ENCODE assay signal across 8 mouse cellular contexts in the genomic region with DNA sequence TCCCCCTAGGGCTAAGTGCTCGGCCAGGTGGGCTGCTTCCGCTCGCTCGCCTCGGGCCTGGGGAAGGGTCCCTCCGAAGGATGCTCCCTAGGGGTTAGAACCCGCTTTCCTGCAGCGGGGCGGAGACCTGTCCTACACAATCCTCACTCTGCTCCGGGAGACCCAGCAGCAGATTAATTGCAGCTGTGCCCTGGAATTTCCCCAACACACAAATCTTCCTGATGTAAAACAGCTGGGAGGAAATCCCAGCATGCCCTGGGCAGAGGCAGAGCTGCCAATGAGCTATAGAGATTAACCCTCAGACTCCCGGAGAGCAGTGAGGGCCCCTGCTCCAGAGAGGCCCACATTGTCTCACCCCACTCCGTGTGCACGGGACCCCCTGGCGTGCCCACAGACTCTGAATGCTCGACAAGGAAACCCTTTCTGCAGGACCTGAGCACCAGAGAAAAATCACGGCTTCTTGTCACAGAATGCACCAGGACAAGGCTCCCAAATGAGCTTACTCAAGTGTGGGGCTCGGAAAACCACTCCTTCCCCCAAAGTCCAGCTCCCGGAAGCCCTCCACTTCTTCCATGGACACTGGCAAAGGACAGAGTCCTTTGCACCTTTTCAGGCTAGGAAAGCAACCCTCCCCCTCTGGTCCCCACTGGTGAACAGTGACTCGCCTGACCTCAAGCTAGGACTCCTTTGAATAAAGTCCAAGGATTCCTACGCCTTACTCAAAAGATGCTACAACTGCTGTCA. TPM values are rescaled to one million over a fixed set of nuclear protein-coding genes. Genes with fewer than 3 reads are reported as not detected.
DNase-seq lines count a peak whose midpoint lies in the region; ATAC-seq and TF ChIP-seq lines count a peak whose summit lies in the region.

No protein-coding gene starts in this region.

- no peaks in the 10 kb centered on the region for H3K9me3 ChIP-seq in ES-E14 (ENCODE audit: control insufficient read depth, insufficient read depth, low read depth, low read length)
- H3K9me3 ChIP-seq in liver, embryonic 13.5 days (replicated peaks) = no peaks in the 10 kb centered on the region
- no peaks in the 10 kb centered on the region for H3K9me3 ChIP-seq in neural tube, embryonic 14.5 days (ENCODE audit: control insufficient read depth, low read length)

- no peaks in the 10 kb centered on the region for H3K36me3 ChIP-seq in ES-E14 (ENCODE audit: control insufficient read depth, insufficient read depth, low read length, poor library complexity, severe bottlenecking)
- no peaks in the 10 kb centered on the region for H3K36me3 ChIP-seq in liver, embryonic 13.5 days
- H3K36me3 ChIP-seq in neural tube, embryonic 14.5 days (ENCODE audit: control insufficient read depth, insufficient read depth, low read length) = no peaks in the 10 kb centered on the region

- intact Hi-C loops in gastrocnemius, postnatal 36 days (cut with DNase I) = no loop called here

- no peak for TF ChIP-seq CTCF in cortical plate, adult 2 months (IDR thresholded peaks at IDR 0.05; ENCODE audit: extremely low read depth, insufficient read depth, low read length)

- H3K4me1 ChIP-seq in ES-E14 (ENCODE audit: control insufficient read depth in 2 of 2, insufficient read depth in 2 of 2, low read length in 2 of 2, poor library complexity in 1 of 2) = peaks cover 5% of the 10 kb centered on the region in 2 experiments; a peak in 3 of 4 replicates
- H3K4me1 ChIP-seq in cortical plate, adult 2 months (ENCODE audit: control insufficient read depth, insufficient read depth, low read length) = no peaks in the 10 kb centered on the region
- peaks cover 25% of the 10 kb centered on the region for H3K4me1 ChIP-seq in liver, embryonic 13.5 days (replicated peaks)
- peaks cover 8% of the 10 kb centered on the region; the same call in 1 of the 2 replicates for H3K4me1 ChIP-seq in neural tube, embryonic 14.5 days (ENCODE audit: control insufficient read depth, insufficient read depth, low read length)

- peak; percentile 43; the same call in 1 of the 2 replicates for ATAC-seq in liver, embryonic 13.5 days (ENCODE audit: low read depth)
- peak; percentile 84 for ATAC-seq in neural tube, embryonic 14.5 days (ENCODE audit: low read depth)

- H3K4me2 ChIP-seq in liver, embryonic 13.5 days = 0 out of 2 replicates have a peak overlapping the region, but pooled peaks have one; percentile 2
- H3K4me2 ChIP-seq in neural tube, embryonic 14.5 days (ENCODE audit: low read depth, low read length) = peak overlapping the region; percentile 43

- peak overlapping the region; percentile 43; the same call in 1 of the 2 replicates for H3K9ac ChIP-seq in ES-E14 (ENCODE audit: insufficient read depth, low read depth, low read length, poor library complexity, severe bottlenecking)
- no peak overlapping the region for H3K9ac ChIP-seq in liver, embryonic 13.5 days
- H3K9ac ChIP-seq in neural tube, embryonic 14.5 days (replicated peaks; ENCODE audit: low read depth, low read length) = 0 out of 2 replicates have a peak overlapping the region, but pooled peaks have one; percentile 29

- TF ChIP-seq POLR2A in cortical plate, adult 2 months (IDR thresholded peaks at IDR 0.05; ENCODE audit: extremely low read depth, insufficient read depth, low read length) = no peak

- DNase-seq in ES-E14 (ENCODE audit: low read depth, low spot score) = no peak
- DNase-seq in gastrocnemius, postnatal 36 days = peak; percentile 43 to 58
- DNase-seq in hindlimb bud, embryonic 11.5 days (ENCODE audit: extremely low spot score, low read depth, low spot score) = peak; percentile 95
- no peak for DNase-seq in liver, embryonic 13.5 days
- no peak for DNase-seq in frontal cortex, postnatal 14 days (ENCODE audit: low spot score in 2 of 2)
- no peak for DNase-seq in right cerebral cortex, postnatal 36 days (ENCODE audit: low spot score in 2 of 2)

- 0 out of 2 replicates have a peak overlapping the region, but pooled peaks have one; percentile 36 for H3K27ac ChIP-seq in ES-E14 (ENCODE audit: insufficient read depth, low read depth, low read length, poor library complexity, severe bottlenecking)
- H3K27ac ChIP-seq in cortical plate, adult 2 months (ENCODE audit: insufficient read depth, low read length) = no peak overlapping the region
- peak overlapping the region; percentile 39 for H3K27ac ChIP-seq in liver, embryonic 13.5 days
- H3K27ac ChIP-seq in neural tube, embryonic 14.5 days (ENCODE audit: low read depth, low read length) = peak overlapping the region; percentile 52; the same call in 1 of the 2 replicates

- in situ Hi-C loops in ES-E14 (cut with MboI; ENCODE audit: low sequenced_read_pairs in 2 of 2, unreplicated experiment in 2 of 2) = no loop called here

- no peaks in the 10 kb centered on the region for H3K27me3 ChIP-seq in liver, embryonic 13.5 days
- no peaks in the 10 kb centered on the region for H3K27me3 ChIP-seq in neural tube, embryonic 14.5 days (ENCODE audit: control insufficient read depth, insufficient read depth, low read length)

- peak overlapping the region; percentile 54 to 60 for H3K4me3 ChIP-seq in ES-E14 (ENCODE audit: insufficient read depth in 1 of 2, low read depth in 1 of 2, low read length in 2 of 2, poor library complexity in 1 of 2, severe bottlenecking in 1 of 2)
- H3K4me3 ChIP-seq in cortical plate, adult 2 months (ENCODE audit: insufficient read depth, low read length) = 0 out of 2 replicates have a peak overlapping the region, but pooled peaks have one; percentile 1
- H3K4me3 ChIP-seq in liver, embryonic 13.5 days (replicated peaks) = no peak overlapping the region
- peak overlapping the region; percentile 26 for H3K4me3 ChIP-seq in neural tube, embryonic 14.5 days (ENCODE audit: low read depth, low read length)

- WGBS in liver, embryonic 13.5 days (ENCODE audit: insufficient replicate concordance) = 29% methylated on average over 20 of the region's 20 CpGs
- 27% methylated on average over 20 of the region's 20 CpGs for WGBS in neural tube, embryonic 14.5 days

TF ChIP-seq in ES-E14, 5 proteins besides CTCF, POLR2A, EP300 and RAD21:
- TF ChIP-seq HCFC1 (IDR thresholded peaks at IDR 0.05; ENCODE audit: borderline replicate concordance, insufficient read depth, low read length) (no peak), ZNF384 (IDR thresholded peaks at IDR 0.05; ENCODE audit: low read depth, low read length) (no peak)

RNA-seq across cellular contexts. Expression of a gene that starts 38.7 kb away (rescaled TPM):
- total RNA-seq in ES-E14 (2012; rRNA removed) = 56.4 and 57.7 TPM in 2 replicates
- 68.7 and 70.3 TPM in 2 replicates for polyA plus RNA-seq in cortical plate, adult 2 months (2012; rRNA removed)
- total RNA-seq in gastrocnemius, postnatal 36 days (2021) = 10 to 100 TPM; 21.8 to 22.1 TPM
- polyA plus RNA-seq in liver, embryonic 13.5 days (2015; fragmentation: Nextera tagmentation; extraction: Ambion mirVana) = 13.6 and 18.2 TPM in 2 replicates
- polyA plus RNA-seq in neural tube, embryonic 14.5 days (2014; fragmentation: Nextera tagmentation; extraction: Ambion mirVana) = 42.1 and 50.3 TPM in 2 replicates

RNA-seq across cellular contexts. Expression of a gene that starts 57.2 kb away (rescaled TPM):
- total RNA-seq in ES-E14 (2012; rRNA removed) = 20.2 and 39.6 TPM in 2 replicates
- polyA plus RNA-seq in cortical plate, adult 2 months (2012; rRNA removed) = 14.1 and 14.8 TPM in 2 replicates
- total RNA-seq in gastrocnemius, postnatal 36 days (2021) = 10 to 100 TPM; 70.2 to 71.6 TPM
- 13.2 and 14.6 TPM in 2 replicates for polyA plus RNA-seq in liver, embryonic 13.5 days (2015; fragmentation: Nextera tagmentation; extraction: Ambion mirVana)
- 3.9 and 5.5 TPM in 2 replicates for polyA plus RNA-seq in neural tube, embryonic 14.5 days (2014; fragmentation: Nextera tagmentation; extraction: Ambion mirVana)

RNA-seq across cellular contexts. Expression of a gene that starts 57.3 kb away (rescaled TPM):
- total RNA-seq in ES-E14 (2012; rRNA removed) = 4.3 and 4.8 TPM in 2 replicates
- polyA plus RNA-seq in cortical plate, adult 2 months (2012; rRNA removed) = 27.5 and 28.1 TPM in 2 replicates
- total RNA-seq in gastrocnemius, postnatal 36 days (2021) = 1 to 10 TPM; 6.1 to 9.5 TPM
- 5.1 and 6.1 TPM in 2 replicates for polyA plus RNA-seq in liver, embryonic 13.5 days (2015; fragmentation: Nextera tagmentation; extraction: Ambion mirVana)
- 17.6 and 17.8 TPM in 2 replicates for polyA plus RNA-seq in neural tube, embryonic 14.5 days (2014; fragmentation: Nextera tagmentation; extraction: Ambion mirVana)

Comparison
In these comparisons a context has a peak if more than half of its experiments do, and no peak if none do; other contexts are left out.
1. DNase-seq: peak in gastrocnemius, postnatal 36 days (2 of 2) and hindlimb bud, embryonic 11.5 days (single experiment); none in ES-E14 (single experiment), liver, embryonic 13.5 days (single experiment), frontal cortex, postnatal 14 days (0 of 2) and right cerebral cortex, postnatal 36 days (0 of 2).